Mouse (Mus musculus): ENCODE measurements around the gene Sat2. TPM values are rescaled to one million over a fixed set of nuclear protein-coding genes. Genes with fewer than 3 reads are reported as not detected.

Gene Sat2
- 17.5 and 18.7 TPM in 2 replicates for polyA plus RNA-seq (2014; fragmentation: Nextera tagmentation; extraction: Ambion mirVana)

DNA sequence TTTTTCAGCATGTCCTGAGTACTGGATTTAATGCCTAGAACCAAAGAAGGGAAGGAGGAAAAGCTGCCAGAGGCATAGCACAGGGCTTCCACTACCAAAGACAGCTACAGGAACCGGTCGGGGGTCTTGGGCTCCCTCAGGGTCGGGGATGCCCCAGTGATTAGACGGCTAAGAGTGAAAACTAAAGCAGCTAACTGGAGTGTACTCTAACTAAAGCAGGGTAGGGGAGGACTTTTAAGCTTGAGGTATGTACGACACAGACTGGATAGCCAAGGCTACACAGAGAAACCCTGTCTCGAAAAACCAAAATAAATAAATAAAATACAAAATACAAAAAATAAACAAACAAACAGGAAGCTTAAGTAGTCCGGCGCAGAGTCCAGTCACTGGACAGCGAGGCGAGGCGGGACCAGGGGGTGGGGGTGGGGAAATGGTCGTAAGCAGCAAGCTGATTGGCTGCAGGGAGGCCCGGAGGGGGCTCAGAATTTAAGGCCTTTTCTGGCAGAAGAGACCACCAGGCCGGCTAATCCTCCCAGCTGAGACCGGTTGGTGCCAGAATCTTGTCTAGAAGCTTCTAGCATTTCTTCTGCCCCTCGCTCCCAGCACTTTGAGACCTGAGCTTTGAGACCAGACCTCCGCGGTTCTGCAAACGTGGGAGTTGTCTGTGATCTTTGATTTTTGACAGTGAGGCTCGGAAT is at the start of gene Sat2:
Sat2 (plus strand) TSS at position 454 of the 698 bp plus-strand sequence.
- H3K27me3 ChIP-seq (ENCODE audit: control insufficient read depth, insufficient read depth, low read length) = no peaks in the 10 kb centered on the region
- peak; percentile 86 for ATAC-seq (ENCODE audit: insufficient number of reproducible peaks, insufficient read depth, low FRiP score, low read depth)
- 2% methylated on average over 20 of the region's 20 CpGs for WGBS
- peak within 1 kb of the TSS; percentile 59 for H3K9ac ChIP-seq (replicated peaks; ENCODE audit: low read depth, low read length)
- no peaks in the 10 kb centered on the region for H3K9me3 ChIP-seq (ENCODE audit: control insufficient read depth, low read depth, low read length)
- peak within 1 kb of the TSS; percentile 46; the same call in 1 of the 2 replicates for H3K27ac ChIP-seq (ENCODE audit: low read length)
- no peaks in the 10 kb centered on the region for H3K36me3 ChIP-seq (ENCODE audit: control insufficient read depth, insufficient read depth, low read length)
- peak within 1 kb of the TSS; percentile 72 for H3K4me2 ChIP-seq (replicated peaks; ENCODE audit: low read depth, low read length)
- H3K4me1 ChIP-seq (ENCODE audit: control insufficient read depth, insufficient read depth, low read length) = 0 out of 2 replicates have a peak, but pooled peaks cover 2% of the 10 kb centered on the region
- peak within 1 kb of the TSS; percentile 39 for H3K4me3 ChIP-seq (ENCODE audit: low read depth, low read length)

DNA sequence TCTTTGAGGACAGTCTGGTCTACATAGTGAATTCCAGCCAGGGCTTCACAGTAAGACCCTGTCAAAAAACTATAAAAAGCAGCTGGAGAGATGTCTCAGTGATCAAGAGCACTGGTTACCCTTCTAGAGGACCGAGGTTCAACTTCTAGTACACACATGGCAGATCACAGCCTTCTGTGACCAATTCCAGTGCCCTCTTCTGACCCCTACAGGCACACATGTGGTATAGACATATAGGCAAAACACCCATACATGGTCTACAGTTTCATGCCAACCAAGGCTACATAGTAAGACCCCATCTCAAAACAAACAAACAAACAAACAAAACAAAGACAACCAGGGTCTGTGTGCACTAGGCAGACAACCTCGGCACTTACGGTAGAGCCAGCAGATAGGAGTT is 46.6 kb upstream of the Sat2 start:
- H3K36me3 ChIP-seq (ENCODE audit: control insufficient read depth, insufficient read depth, low read length) = peaks cover 14% of the 10 kb centered on the region

DNA sequence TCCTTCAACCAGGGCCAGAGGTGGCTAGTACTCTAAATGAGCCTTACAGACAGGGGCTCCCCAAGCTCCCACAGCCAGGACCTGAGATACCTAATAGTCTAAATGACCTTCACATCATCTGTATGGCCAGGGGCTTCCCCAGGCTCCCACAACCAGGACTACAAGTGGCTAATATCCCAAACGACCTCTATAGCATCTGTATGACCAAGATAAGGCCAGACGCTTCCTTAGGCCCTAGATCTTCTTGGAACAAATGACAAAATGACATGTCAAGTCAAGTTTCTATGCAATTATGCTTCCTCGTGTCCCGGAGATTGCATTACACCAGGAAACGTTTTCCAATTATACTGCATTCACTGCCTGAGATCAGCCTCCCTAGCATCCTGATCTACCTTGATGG is 45.5 kb upstream of the Sat2 start:
- H3K27ac ChIP-seq (ENCODE audit: low read length) = no peak overlapping the region
- H3K4me1 ChIP-seq (ENCODE audit: control insufficient read depth, insufficient read depth, low read length) = peaks cover 15% of the 10 kb centered on the region
- no peak overlapping the region for H3K4me3 ChIP-seq (ENCODE audit: low read depth, low read length)
- no peak for ATAC-seq (ENCODE audit: insufficient number of reproducible peaks, insufficient read depth, low FRiP score, low read depth)
- no peaks in the 10 kb centered on the region for H3K9me3 ChIP-seq (ENCODE audit: control insufficient read depth, low read depth, low read length)
- H3K27me3 ChIP-seq (ENCODE audit: control insufficient read depth, insufficient read depth, low read length) = no peaks in the 10 kb centered on the region
- 68% methylated on average over 5 of the region's 5 CpGs for WGBS
- H3K9ac ChIP-seq (replicated peaks; ENCODE audit: low read depth, low read length) = no peak overlapping the region
- H3K36me3 ChIP-seq (ENCODE audit: control insufficient read depth, insufficient read depth, low read length) = peaks cover 6% of the 10 kb centered on the region
- no peak overlapping the region for H3K4me2 ChIP-seq (replicated peaks; ENCODE audit: low read depth, low read length)

More for the DNA sequence above, 46.6 kb upstream of the Sat2 start:
- no peak overlapping the region for H3K4me3 ChIP-seq (ENCODE audit: low read depth, low read length)
- H3K9ac ChIP-seq (replicated peaks; ENCODE audit: low read depth, low read length) = no peak overlapping the region
- no peaks in the 10 kb centered on the region for H3K27me3 ChIP-seq (ENCODE audit: control insufficient read depth, insufficient read depth, low read length)
- no peaks in the 10 kb centered on the region for H3K9me3 ChIP-seq (ENCODE audit: control insufficient read depth, low read depth, low read length)
- peaks cover 15% of the 10 kb centered on the region for H3K4me1 ChIP-seq (ENCODE audit: control insufficient read depth, insufficient read depth, low read length)
- WGBS = 58% methylated on average over 3 of the region's 3 CpGs
- H3K27ac ChIP-seq (ENCODE audit: low read length) = no peak overlapping the region
- ATAC-seq (ENCODE audit: insufficient number of reproducible peaks, insufficient read depth, low FRiP score, low read depth) = no peak
- H3K4me2 ChIP-seq (replicated peaks; ENCODE audit: low read depth, low read length) = no peak overlapping the region

DNA sequence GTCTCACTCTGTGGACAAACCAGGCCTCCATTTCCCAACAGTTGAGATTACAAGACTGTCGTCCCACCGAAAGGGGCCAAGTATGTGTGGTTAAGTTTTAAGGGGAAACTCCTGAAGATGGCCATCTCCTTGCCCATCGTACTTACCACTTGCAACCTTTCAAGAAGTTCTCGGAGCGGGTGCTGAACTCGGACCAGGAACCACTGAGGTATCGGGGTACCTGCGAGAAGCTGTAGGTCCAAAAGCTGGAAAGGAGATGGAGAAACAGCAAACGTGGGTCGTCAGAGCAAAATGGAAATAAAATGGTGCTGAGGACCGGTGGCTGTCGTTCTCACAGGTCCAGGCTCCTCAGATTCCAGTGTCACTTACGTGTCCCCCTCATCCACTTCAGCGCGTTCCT is 43.5 kb upstream of the Sat2 start:
- Histone ChIP-seq H3K27ac (ENCODE audit: low read length) (peak overlapping the region; percentile 70; the same call in 1 of the 2 replicates), H3K9me3 (ENCODE audit: control insufficient read depth, low read depth, low read length) (no peaks in the 10 kb centered on the region), H3K36me3 (ENCODE audit: control insufficient read depth, insufficient read depth, low read length) (peaks cover 6% of the 10 kb centered on the region; the same call in 1 of the 2 replicates), H3K9ac (replicated peaks; ENCODE audit: low read depth, low read length) (peak overlapping the region; percentile 82), H3K4me1 (ENCODE audit: control insufficient read depth, insufficient read depth, low read length) (peaks cover 21% of the 10 kb centered on the region), H3K4me3 (ENCODE audit: low read depth, low read length) (peak overlapping the region; percentile 53), H3K27me3 (ENCODE audit: control insufficient read depth, insufficient read depth, low read length) (no peaks in the 10 kb centered on the region), H3K4me2 (replicated peaks; ENCODE audit: low read depth, low read length) (peak overlapping the region; percentile 95)
- WGBS = 16% methylated on average over 15 of the region's 15 CpGs
- no peak for ATAC-seq (ENCODE audit: insufficient number of reproducible peaks, insufficient read depth, low FRiP score, low read depth)

DNA sequence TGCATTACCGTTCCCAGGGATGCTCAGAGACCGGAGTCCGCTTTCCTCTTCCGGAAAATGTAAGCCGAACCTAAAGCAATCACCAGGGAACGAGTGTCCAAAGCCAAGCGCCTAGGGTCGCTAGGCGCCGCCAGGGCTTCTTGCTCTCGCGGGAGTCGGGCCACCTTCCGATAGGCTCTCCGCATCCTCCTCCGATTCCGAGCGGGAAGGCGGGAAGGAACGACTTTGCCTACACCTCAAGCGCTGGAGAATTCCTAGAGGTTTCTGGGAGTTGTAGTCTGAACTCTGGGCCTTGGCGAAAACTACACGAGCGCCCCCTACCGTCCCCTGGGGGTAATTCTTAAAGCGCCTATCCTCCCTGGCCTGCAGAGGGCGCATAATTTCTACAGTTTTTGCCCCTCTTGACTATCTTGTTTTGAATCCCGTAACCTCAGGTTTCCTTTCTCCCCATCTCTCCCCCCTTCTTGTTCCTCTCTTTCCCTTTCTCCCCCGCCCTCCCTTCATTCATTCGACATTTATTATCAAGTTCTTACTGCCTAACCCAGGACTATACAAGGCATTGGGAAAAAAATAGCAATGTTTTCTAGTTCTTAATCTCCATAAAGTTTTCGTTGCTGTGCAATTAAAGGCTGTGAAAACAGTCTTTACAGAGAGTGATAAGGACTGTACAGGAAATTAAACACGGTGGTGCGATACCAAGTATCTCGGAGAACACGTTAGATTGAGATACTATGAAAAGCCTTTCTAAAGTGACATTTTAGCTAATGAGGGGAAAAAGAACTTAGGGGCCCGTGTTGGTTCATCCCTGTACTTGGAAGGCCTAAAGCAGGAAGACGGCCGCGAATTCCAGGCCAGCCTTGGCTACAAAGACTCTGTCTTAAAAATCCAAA is 42.5 kb upstream of the Sat2 start:
- Histone ChIP-seq H3K36me3 (ENCODE audit: control insufficient read depth, insufficient read depth, low read length) (peaks cover 13% of the 10 kb centered on the region; the same call in 1 of the 2 replicates), H3K9ac (replicated peaks; ENCODE audit: low read depth, low read length) (peak overlapping the region; percentile 82), H3K27ac (ENCODE audit: low read length) (peak overlapping the region; percentile 96), H3K27me3 (ENCODE audit: control insufficient read depth, insufficient read depth, low read length) (no peaks in the 10 kb centered on the region), H3K4me3 (ENCODE audit: low read depth, low read length) (peak overlapping the region; percentile 53), H3K4me2 (replicated peaks; ENCODE audit: low read depth, low read length) (peak overlapping the region; percentile 95), H3K4me1 (ENCODE audit: control insufficient read depth, insufficient read depth, low read length) (peaks cover 21% of the 10 kb centered on the region), H3K9me3 (ENCODE audit: control insufficient read depth, low read depth, low read length) (no peaks in the 10 kb centered on the region)
- ATAC-seq (ENCODE audit: insufficient number of reproducible peaks, insufficient read depth, low FRiP score, low read depth) = peak; percentile 83
- WGBS = 2% methylated on average over 39 of the region's 39 CpGs

DNA sequence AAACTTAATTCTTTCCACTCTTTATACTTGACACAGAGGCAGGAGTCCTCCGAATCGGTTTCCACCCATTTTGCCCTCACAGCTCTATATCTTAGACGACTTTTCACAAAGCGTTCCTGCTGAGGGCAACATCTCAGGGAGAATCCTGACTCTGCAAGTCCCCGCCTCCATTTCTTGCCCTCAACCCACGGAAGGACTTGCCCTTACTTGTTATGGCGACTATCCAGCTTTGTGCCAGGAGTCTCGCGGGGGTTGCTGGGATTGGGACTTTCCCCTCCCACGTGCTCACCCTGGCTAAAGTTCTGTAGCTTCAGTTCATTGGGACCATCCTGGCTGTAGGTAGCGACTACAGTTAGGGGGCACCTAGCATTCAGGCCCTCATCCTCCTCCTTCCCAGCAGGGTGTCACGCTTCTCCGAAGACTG is 41.7 kb upstream of the Sat2 start, which contains the start of the genes Wrap53 and Trp53:
Wrap53 (minus strand) TSS at position 165 of the 424 bp plus-strand sequence.
Trp53 (plus strand) TSS at position 269 of the 424 bp plus-strand sequence.
- Histone ChIP-seq H3K36me3 (ENCODE audit: control insufficient read depth, insufficient read depth, low read length) (peaks cover 13% of the 10 kb centered on the region; the same call in 1 of the 2 replicates), H3K4me2 (replicated peaks; ENCODE audit: low read depth, low read length) (peak within 1 kb of the TSS; percentile 95), H3K27ac (ENCODE audit: low read length) (peak within 1 kb of the TSS; percentile 96), H3K9ac (replicated peaks; ENCODE audit: low read depth, low read length) (peak within 1 kb of the TSS; percentile 82), H3K4me3 (ENCODE audit: low read depth, low read length) (peak within 1 kb of the TSS; percentile 53), H3K9me3 (ENCODE audit: control insufficient read depth, low read depth, low read length) (no peaks in the 10 kb centered on the region), H3K27me3 (ENCODE audit: control insufficient read depth, insufficient read depth, low read length) (no peaks in the 10 kb centered on the region), H3K4me1 (ENCODE audit: control insufficient read depth, insufficient read depth, low read length) (peaks cover 21% of the 10 kb centered on the region)
- WGBS = under 1% methylated on average over 13 of the region's 13 CpGs
- peak; percentile 76 for ATAC-seq (ENCODE audit: insufficient number of reproducible peaks, insufficient read depth, low FRiP score, low read depth)

DNA sequence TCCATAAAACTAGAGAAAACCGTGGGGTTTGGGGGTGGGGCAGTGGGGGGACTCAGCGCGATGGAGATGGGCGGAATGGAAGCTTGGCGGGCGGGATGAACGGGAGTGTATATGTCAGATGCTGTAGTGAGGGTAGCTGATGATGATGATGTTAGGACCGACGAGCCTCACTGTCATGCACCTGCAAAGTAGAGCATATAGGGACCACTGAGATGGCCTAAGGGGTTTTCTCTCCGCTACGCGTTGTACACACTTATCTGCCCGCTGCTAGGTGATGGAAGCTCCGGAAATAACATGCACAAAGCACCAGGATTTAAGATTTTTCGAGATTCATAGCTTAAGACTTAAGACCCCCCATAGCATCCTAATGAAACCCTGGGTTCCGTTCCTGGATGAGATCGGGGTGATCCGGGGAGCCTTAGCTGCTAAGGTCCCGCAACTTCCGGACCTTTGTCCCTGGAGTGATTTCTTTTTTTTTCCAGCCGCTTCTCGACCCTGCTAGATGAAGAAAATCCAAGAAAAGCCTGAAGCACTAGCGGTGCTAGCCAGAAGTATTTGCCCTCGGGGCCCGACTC is 41.2 kb upstream of the Sat2 start:
- H3K27me3 ChIP-seq (ENCODE audit: control insufficient read depth, insufficient read depth, low read length) = no peaks in the 10 kb centered on the region
- H3K4me2 ChIP-seq (replicated peaks; ENCODE audit: low read depth, low read length) = peak overlapping the region; percentile 95
- peak overlapping the region; percentile 53 for H3K4me3 ChIP-seq (ENCODE audit: low read depth, low read length)
- peak overlapping the region; percentile 76 for H3K9ac ChIP-seq (replicated peaks; ENCODE audit: low read depth, low read length)
- peaks cover 13% of the 10 kb centered on the region; the same call in 1 of the 2 replicates for H3K36me3 ChIP-seq (ENCODE audit: control insufficient read depth, insufficient read depth, low read length)
- H3K27ac ChIP-seq (ENCODE audit: low read length) = peak overlapping the region; percentile 96
- no peaks in the 10 kb centered on the region for H3K9me3 ChIP-seq (ENCODE audit: control insufficient read depth, low read depth, low read length)
- 0 out of 2 replicates have a peak, but pooled peaks have one; percentile 3 for ATAC-seq (ENCODE audit: insufficient number of reproducible peaks, insufficient read depth, low FRiP score, low read depth)
- WGBS = 1% methylated on average over 25 of the region's 25 CpGs
- H3K4me1 ChIP-seq (ENCODE audit: control insufficient read depth, insufficient read depth, low read length) = peaks cover 21% of the 10 kb centered on the region
